Mouse (Mus musculus): ENCODE measurements at regions not wholly inside any gene's neighbourhood (a gene's known extent, or its start where the extent isn't known, plus 50 kb on each side); places are given as distances from the start of the nearest gene placed in this dataset.
A peak's percentile ranks its signal among the peaks of the same experiment; 100 is the strongest.

GRCm38 (mm10) chr12:96509658-96510057 lies 817.6 kb downstream of the Flrt2 start:
- H3K4me3 ChIP-seq (ENCODE audit: insufficient read depth, low read length): no peak overlapping the region
- no peak for TF ChIP-seq POLR2A (IDR thresholded peaks at IDR 0.05; ENCODE audit: borderline replicate concordance, low read depth, low read length)
- TF ChIP-seq CTCF (IDR thresholded peaks at IDR 0.05; ENCODE audit: low read depth, low read length): no peak
- no peak overlapping the region for H3K27ac ChIP-seq (ENCODE audit: insufficient read depth, low read depth, low read length)
- H3K4me1 ChIP-seq (ENCODE audit: control insufficient read depth, insufficient read depth, low read length): no peaks in the 10 kb centered on the region

GRCm38 (mm10) chr12:96558824-96559223 lies 866.8 kb downstream of the Flrt2 start:
- H3K4me3 ChIP-seq (ENCODE audit: insufficient read depth, low read length): no peak overlapping the region
- H3K27ac ChIP-seq (ENCODE audit: insufficient read depth, low read depth, low read length): no peak overlapping the region
- TF ChIP-seq POLR2A (IDR thresholded peaks at IDR 0.05; ENCODE audit: borderline replicate concordance, low read depth, low read length) (no peak), CTCF (IDR thresholded peaks at IDR 0.05; ENCODE audit: low read depth, low read length) (no peak)
- no peaks in the 10 kb centered on the region for H3K4me1 ChIP-seq (ENCODE audit: control insufficient read depth, insufficient read depth, low read length)

- no peak overlapping the region for H3K4me3 ChIP-seq (ENCODE audit: insufficient read depth, low read length)
- TF ChIP-seq CTCF (IDR thresholded peaks at IDR 0.05; ENCODE audit: low read depth, low read length) (no peak), POLR2A (IDR thresholded peaks at IDR 0.05; ENCODE audit: borderline replicate concordance, low read depth, low read length) (no peak)
- H3K27ac ChIP-seq (ENCODE audit: insufficient read depth, low read depth, low read length): no peak overlapping the region
- H3K4me1 ChIP-seq (ENCODE audit: control insufficient read depth, insufficient read depth, low read length): no peaks in the 10 kb centered on the region
Measured at GRCm38 (mm10) chr12:96594845-96595244, 902.8 kb downstream of the Flrt2 start.

- H3K4me3 ChIP-seq (ENCODE audit: insufficient read depth, low read length): no peak overlapping the region
- H3K4me1 ChIP-seq (ENCODE audit: control insufficient read depth, insufficient read depth, low read length): no peaks in the 10 kb centered on the region
- no peak overlapping the region for H3K27ac ChIP-seq (ENCODE audit: insufficient read depth, low read depth, low read length)
- no peak for TF ChIP-seq POLR2A (IDR thresholded peaks at IDR 0.05; ENCODE audit: borderline replicate concordance, low read depth, low read length)
- no peak for TF ChIP-seq CTCF (IDR thresholded peaks at IDR 0.05; ENCODE audit: low read depth, low read length)
Measured at GRCm38 (mm10) chr12:96615134-96615533, 923.1 kb downstream of the Flrt2 start.

- no peaks in the 10 kb centered on the region for H3K4me1 ChIP-seq (ENCODE audit: control insufficient read depth, insufficient read depth, low read length)
- H3K27ac ChIP-seq (ENCODE audit: insufficient read depth, low read depth, low read length): no peak overlapping the region
- no peak for TF ChIP-seq CTCF (IDR thresholded peaks at IDR 0.05; ENCODE audit: low read depth, low read length)
- no peak for TF ChIP-seq POLR2A (IDR thresholded peaks at IDR 0.05; ENCODE audit: borderline replicate concordance, low read depth, low read length)
- 0 out of 2 replicates have a peak overlapping the region, but pooled peaks have one; percentile 5 for H3K4me3 ChIP-seq (ENCODE audit: insufficient read depth, low read length)
Measured at GRCm38 (mm10) chr12:96615850-96616249, 923.8 kb downstream of the Flrt2 start.

- H3K4me1 ChIP-seq (ENCODE audit: control insufficient read depth, insufficient read depth, low read length): no peaks in the 10 kb centered on the region
- no peak overlapping the region for H3K27ac ChIP-seq (ENCODE audit: insufficient read depth, low read depth, low read length)
- H3K4me3 ChIP-seq (ENCODE audit: insufficient read depth, low read length): no peak overlapping the region
- no peak for TF ChIP-seq POLR2A (IDR thresholded peaks at IDR 0.05; ENCODE audit: borderline replicate concordance, low read depth, low read length)
- no peak for TF ChIP-seq CTCF (IDR thresholded peaks at IDR 0.05; ENCODE audit: low read depth, low read length)
Measured at GRCm38 (mm10) chr12:96617226-96617625, 925.2 kb downstream of the Flrt2 start.
